Mouse (Mus musculus): ENCODE measurements at regions not wholly inside any gene's neighbourhood (a gene's known extent, or its start where the extent isn't known, plus 50 kb on each side); places are given as distances from the start of the nearest gene placed in this dataset.

GRCm38 (mm10) chr10:11841494-11841893 lies 498.3 kb downstream of the Epm2a start:
- dilution Hi-C loops (cut with MboI; ENCODE audit: extremely low pct_ligation_motif_present, extremely low pct_unique_long_range_greater_than_20kb, low sequenced_read_pairs) (no loop called here), in situ Hi-C loops (cut with MboI; ENCODE audit: low pct_ligation_motif_present, low pct_unique_long_range_greater_than_20kb, low sequenced_read_pairs) (no loop called here)
- no peaks in the 10 kb centered on the region for H3K27me3 ChIP-seq (replicated peaks)
- H3K79me2 ChIP-seq (replicated peaks; ENCODE audit: control insufficient read depth, extremely low read depth, insufficient read depth, poor library complexity, severe bottlenecking) = no peaks in the 10 kb centered on the region
- no peak for TF ChIP-seq TCF12 (IDR thresholded peaks at IDR 0.05; ENCODE audit: low read depth, low read length)
- TF ChIP-seq ZNF384 (IDR thresholded peaks at IDR 0.05; ENCODE audit: low read depth, low read length) = no peak
- TF ChIP-seq MAZ (IDR thresholded peaks at IDR 0.05; ENCODE audit: low read depth, low read length) = no peak
- TF ChIP-seq UBTF (IDR thresholded peaks at IDR 0.05; ENCODE audit: low read depth, low read length) = no peak
- no peak for TF ChIP-seq RAD21 (IDR thresholded peaks at IDR 0.05; ENCODE audit: low read depth, low read length)
- no peak for TF ChIP-seq CTCF (conservative IDR thresholded peaks at IDR 0.05 in 1 of 2, IDR thresholded peaks at IDR 0.05 in 1 of 2; ENCODE audit: low read depth in 2 of 2, low read length in 2 of 2)
- no peak for TF ChIP-seq JUND (conservative IDR thresholded peaks at IDR 0.05; ENCODE audit: low read depth, low read length)
- TF ChIP-seq PAX5 (IDR thresholded peaks at IDR 0.05; ENCODE audit: low read length) = no peak
- no peak for TF ChIP-seq ETS1 (conservative IDR thresholded peaks at IDR 0.05; ENCODE audit: low read depth, low read length)
- TF ChIP-seq ELF1 (IDR thresholded peaks at IDR 0.05; ENCODE audit: low read depth, low read length) = no peak
- no peak for TF ChIP-seq MAFK (IDR thresholded peaks at IDR 0.05; ENCODE audit: insufficient replicate concordance, low read length)
- TF ChIP-seq IRF4 (IDR thresholded peaks at IDR 0.05; ENCODE audit: low read depth, low read length) = no peak
- peaks cover 0 to 3% of the 10 kb centered on the region in 2 experiments; a peak in 1 of 4 replicates for H3K4me1 ChIP-seq (ENCODE audit: control insufficient read depth in 1 of 2, insufficient read depth in 2 of 2)
- no peak overlapping the region for H3K4me2 ChIP-seq (ENCODE audit: insufficient read depth, low read depth, poor library complexity, severe bottlenecking)
- H3K4me3 ChIP-seq (replicated peaks in 1 of 3; ENCODE audit: low read depth in 2 of 3, low read length in 2 of 3, poor library complexity in 1 of 3) = no peak overlapping the region
- no peak for DNase-seq (ENCODE audit: extremely low read depth)
- H3K36me3 ChIP-seq (replicated peaks in 1 of 2; ENCODE audit: control insufficient read depth in 1 of 2, insufficient read depth in 1 of 2, low read length in 1 of 2) = no peaks in the 10 kb centered on the region
- no peaks in the 10 kb centered on the region for H3K9me3 ChIP-seq (replicated peaks; ENCODE audit: low read length)
- H3K27ac ChIP-seq (ENCODE audit: insufficient read depth, low read depth) = no peak overlapping the region
- no peak overlapping the region for H3K9ac ChIP-seq (ENCODE audit: insufficient read depth, low read depth)

- no peaks in the 10 kb centered on the region for H3K9me3 ChIP-seq (replicated peaks; ENCODE audit: low read length)
- H3K4me3 ChIP-seq (replicated peaks in 1 of 3; ENCODE audit: low read depth in 2 of 3, low read length in 2 of 3, poor library complexity in 1 of 3) = no peak overlapping the region
- H3K27me3 ChIP-seq (replicated peaks) = no peaks in the 10 kb centered on the region
- dilution Hi-C loops (cut with MboI; ENCODE audit: extremely low pct_ligation_motif_present, extremely low pct_unique_long_range_greater_than_20kb, low sequenced_read_pairs) = no loop called here
- DNase-seq (ENCODE audit: extremely low read depth) = no peak
- in situ Hi-C loops (cut with MboI; ENCODE audit: low pct_ligation_motif_present, low pct_unique_long_range_greater_than_20kb, low sequenced_read_pairs) = no loop called here
- H3K36me3 ChIP-seq (replicated peaks in 1 of 2; ENCODE audit: control insufficient read depth in 1 of 2, insufficient read depth in 1 of 2, low read length in 1 of 2) = no peaks in the 10 kb centered on the region
- H3K4me2 ChIP-seq (ENCODE audit: insufficient read depth, low read depth, poor library complexity, severe bottlenecking) = no peak overlapping the region
- no peak for TF ChIP-seq MEF2A (IDR thresholded peaks at IDR 0.05; ENCODE audit: borderline replicate concordance, low read depth, low read length)
- no peak for TF ChIP-seq SIN3A (IDR thresholded peaks at IDR 0.05; ENCODE audit: low read length)
- no peak for TF ChIP-seq UBTF (IDR thresholded peaks at IDR 0.05; ENCODE audit: low read depth, low read length)
- no peak for TF ChIP-seq PAX5 (IDR thresholded peaks at IDR 0.05; ENCODE audit: low read length)
- no peak for TF ChIP-seq BHLHE40 (IDR thresholded peaks at IDR 0.05; ENCODE audit: low read depth, low read length)
- no peak for TF ChIP-seq ELF1 (IDR thresholded peaks at IDR 0.05; ENCODE audit: low read depth, low read length)
- TF ChIP-seq JUND (conservative IDR thresholded peaks at IDR 0.05; ENCODE audit: low read depth, low read length) = no peak
- no peak for TF ChIP-seq ETS1 (conservative IDR thresholded peaks at IDR 0.05; ENCODE audit: low read depth, low read length)
- no peak for TF ChIP-seq GABPA (IDR thresholded peaks at IDR 0.05; ENCODE audit: insufficient replicate concordance, low read depth, low read length)
- no peak for TF ChIP-seq NELFE (IDR thresholded peaks at IDR 0.05; ENCODE audit: low read depth, low read length)
- no peak for TF ChIP-seq POLR2A (IDR thresholded peaks at IDR 0.05; ENCODE audit: low read depth, low read length)
- TF ChIP-seq MAZ (IDR thresholded peaks at IDR 0.05; ENCODE audit: low read depth, low read length) = no peak
- no peak for TF ChIP-seq ZC3H11A (IDR thresholded peaks at IDR 0.05; ENCODE audit: low read depth, low read length)
- TF ChIP-seq HCFC1 (IDR thresholded peaks at IDR 0.05; ENCODE audit: low read depth, low read length) = no peak
- no peak for TF ChIP-seq TCF12 (IDR thresholded peaks at IDR 0.05; ENCODE audit: low read depth, low read length)
- no peak for TF ChIP-seq MXI1 (IDR thresholded peaks at IDR 0.05; ENCODE audit: low read depth, low read length)
- no peak for TF ChIP-seq MAFK (IDR thresholded peaks at IDR 0.05; ENCODE audit: insufficient replicate concordance, low read length)
- TF ChIP-seq ZNF384 (IDR thresholded peaks at IDR 0.05; ENCODE audit: low read depth, low read length) = no peak
- TF ChIP-seq JUN (IDR thresholded peaks at IDR 0.05; ENCODE audit: insufficient read depth, low read depth, low read length) = no peak
- TF ChIP-seq RCOR1 (conservative IDR thresholded peaks at IDR 0.05; ENCODE audit: low read depth, low read length) = no peak
- H3K9ac ChIP-seq (ENCODE audit: insufficient read depth, low read depth) = no peak overlapping the region
- H3K79me2 ChIP-seq (replicated peaks; ENCODE audit: control insufficient read depth, extremely low read depth, insufficient read depth, poor library complexity, severe bottlenecking) = no peaks in the 10 kb centered on the region
- H3K27ac ChIP-seq (ENCODE audit: insufficient read depth, low read depth) = no peak overlapping the region
- H3K4me1 ChIP-seq (ENCODE audit: control insufficient read depth in 1 of 2, insufficient read depth in 2 of 2) = peaks cover 0 to 3% of the 10 kb centered on the region in 2 experiments; a peak in 1 of 4 replicates
Observed at GRCm38 (mm10) chr10:11846141-11846540, 502.9 kb downstream of the Epm2a start.

Data from CH12.LX (cell line).